ENCODE assay signal across 7 mouse cellular contexts in the genomic region with DNA sequence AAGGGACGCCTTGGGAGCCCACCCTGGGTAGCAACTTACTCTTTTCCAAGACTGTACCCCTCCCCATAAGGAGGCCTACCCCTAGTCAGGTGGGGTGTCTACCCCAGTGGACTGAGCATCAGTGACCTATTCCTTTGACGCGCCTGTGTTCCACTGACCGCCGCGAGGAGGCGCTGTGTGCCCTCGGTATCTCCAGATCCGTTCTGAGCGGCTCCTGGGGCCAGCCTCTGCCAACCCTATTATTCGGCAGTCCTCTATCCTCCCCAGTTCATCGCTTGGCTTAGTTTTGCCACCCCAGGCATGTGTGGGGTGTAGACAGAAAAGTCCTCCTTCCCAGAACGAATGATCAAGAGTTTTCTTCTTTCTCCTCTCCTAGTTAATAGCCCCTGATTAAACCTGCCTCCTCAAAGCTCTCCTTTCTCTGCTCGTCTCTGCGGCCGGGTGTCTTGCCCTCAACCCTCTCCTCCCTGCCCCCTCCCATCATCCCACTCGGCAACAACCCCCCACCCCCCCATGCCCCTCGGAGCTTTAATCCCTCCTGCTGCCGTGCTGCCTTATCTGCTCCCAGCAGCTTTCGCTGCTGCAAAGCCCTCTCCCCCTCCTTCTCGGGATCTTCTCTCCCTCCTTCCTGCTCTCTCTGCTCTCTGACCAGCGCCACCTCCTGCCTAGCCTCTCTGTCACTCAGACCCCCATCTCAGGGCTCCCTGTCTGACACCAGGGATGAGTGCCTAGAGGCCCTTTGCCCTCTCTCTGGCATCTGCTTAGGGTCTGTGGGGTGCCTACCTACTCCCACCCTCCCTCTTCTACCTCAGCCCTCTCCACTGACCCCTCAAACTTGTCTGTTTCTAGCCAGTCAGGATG. TPM values are rescaled to one million over a fixed set of nuclear protein-coding genes. Genes with fewer than 3 reads are reported as not detected.
DNase-seq lines count a peak whose midpoint lies in the region; ATAC-seq and TF ChIP-seq lines count a peak whose summit lies in the region.

No protein-coding gene starts in this region.

- H3K9me3 ChIP-seq in hindbrain, embryonic 15.5 days: no peaks in the 10 kb centered on the region
- no peaks in the 10 kb centered on the region for H3K9me3 ChIP-seq in megakaryocyte, embryonic 14.5 days

- intact Hi-C loops in gastrocnemius, adult 2 months (cut with DNase I): loop anchor here (1.0 to 5.0 kb wide), 2 partner anchors 21 to 104 kb away; no protein-coding TSS in a partner anchor
- intact Hi-C loops in left cerebral cortex, postnatal 10 days (cut with DNase I): loop anchor here (2.0 kb wide), 1 partner anchor 21 kb away; no protein-coding TSS in a partner anchor

- WGBS in hindbrain, embryonic 15.5 days: under 1% methylated on average over 22 of the region's 22 CpGs

- peaks cover 90% of the 10 kb centered on the region for H3K4me1 ChIP-seq in hindbrain, embryonic 15.5 days (replicated peaks)
- peaks cover 70% of the 10 kb centered on the region for H3K4me1 ChIP-seq in megakaryocyte, embryonic 14.5 days

- no peak overlapping the region for H3K27ac ChIP-seq in gastrocnemius, adult 2 months
- H3K27ac ChIP-seq in hindbrain, embryonic 15.5 days (replicated peaks): peak overlapping the region; percentile 14; the same call in 1 of the 2 replicates

- peaks cover 7% of the 10 kb centered on the region; the same call in 1 of the 2 replicates for H3K27me3 ChIP-seq in hindbrain, embryonic 15.5 days
- peaks cover 60% of the 10 kb centered on the region for H3K27me3 ChIP-seq in megakaryocyte, embryonic 14.5 days (replicated peaks)

- peak; percentile 88 to 94 for DNase-seq in cerebellum, postnatal 14 days
- DNase-seq in gastrocnemius, adult 2 months: peak; percentile 87
- peak; percentile 62 to 85 for DNase-seq in left cerebral cortex, postnatal 10 days (ENCODE audit: extremely low spot score in 1 of 2, low spot score in 2 of 2)
- DNase-seq in right cerebral cortex, postnatal 4 days: peak; percentile 77

- peak overlapping the region; percentile 37 for H3K4me2 ChIP-seq in hindbrain, embryonic 15.5 days

- peak overlapping the region; percentile 51 for H3K4me3 ChIP-seq in gastrocnemius, adult 2 months
- no peak overlapping the region; the same call in 1 of the 2 replicates for H3K4me3 ChIP-seq in hindbrain, embryonic 15.5 days
- peak overlapping the region; percentile 89 for H3K4me3 ChIP-seq in megakaryocyte, embryonic 14.5 days (replicated peaks)

- ATAC-seq in activated CD4-positive, CD25-positive, alpha-beta regulatory T cell, adult 4 months: peak; percentile 87
- 0 out of 2 replicates have a peak, but pooled peaks have one; percentile 4 for ATAC-seq in hindbrain, embryonic 15.5 days (ENCODE audit: low FRiP score, low read depth)

- H3K36me3 ChIP-seq in hindbrain, embryonic 15.5 days: no peaks in the 10 kb centered on the region
- H3K36me3 ChIP-seq in megakaryocyte, embryonic 14.5 days (replicated peaks; ENCODE audit: low read length): peaks cover 29% of the 10 kb centered on the region

- TF ChIP-seq CTCF in gastrocnemius, adult 2 months (IDR thresholded peaks at IDR 0.05): peak; percentile 100; the same call in 1 of the 2 replicates

- H3K9ac ChIP-seq in hindbrain, embryonic 15.5 days: 0 out of 2 replicates have a peak overlapping the region, but pooled peaks have one; percentile 15

RNA-seq across cellular contexts. Expression of a gene that starts 4.3 kb away (rescaled TPM):
- not detected for polyA plus RNA-seq in activated CD4-positive, CD25-positive, alpha-beta regulatory T cell, adult 4 months (2017; shearing (Covaris generic))
- not detected for total RNA-seq in gastrocnemius, adult 2 months (2021)
- polyA plus RNA-seq in hindbrain, embryonic 15.5 days (2015; fragmentation: Nextera tagmentation; extraction: Ambion mirVana): 21.2 and 22.8 TPM in 2 replicates
- 10 to 100 TPM; 17.2 to 22.0 TPM for total RNA-seq in left cerebral cortex, postnatal 10 days (2021)
- 0.13 TPM in 1 of 2 replicates, not detected in the other for polyA plus RNA-seq in megakaryocyte, embryonic 14.5 days (2012; ENCODE audit: insufficient read depth, low replicate concordance)

RNA-seq across cellular contexts. Expression of a gene that starts 10.3 kb away (rescaled TPM):
- 10 to 100 TPM; 43.8 to 51.5 TPM for polyA plus RNA-seq in activated CD4-positive, CD25-positive, alpha-beta regulatory T cell, adult 4 months (2017; shearing (Covaris generic))
- total RNA-seq in gastrocnemius, adult 2 months (2021): 10 to 100 TPM; 41.1 to 42.7 TPM
- 73.8 and 79.0 TPM in 2 replicates for polyA plus RNA-seq in hindbrain, embryonic 15.5 days (2015; fragmentation: Nextera tagmentation; extraction: Ambion mirVana)
- 10 to 100 TPM; 51.9 to 53.7 TPM for total RNA-seq in left cerebral cortex, postnatal 10 days (2021)
- 234 and 693 TPM in 2 replicates for polyA plus RNA-seq in megakaryocyte, embryonic 14.5 days (2012; ENCODE audit: insufficient read depth, low replicate concordance)

RNA-seq across cellular contexts. Expression of a gene that starts 33.1 kb away (rescaled TPM):
- polyA plus RNA-seq in activated CD4-positive, CD25-positive, alpha-beta regulatory T cell, adult 4 months (2017; shearing (Covaris generic)): 1 to 10 TPM; 4.0 to 5.3 TPM
- total RNA-seq in gastrocnemius, adult 2 months (2021): 1 to 10 TPM; 3.0 to 6.2 TPM
- 46.1 and 53.4 TPM in 2 replicates for polyA plus RNA-seq in hindbrain, embryonic 15.5 days (2015; fragmentation: Nextera tagmentation; extraction: Ambion mirVana)
- 10 to 100 TPM; 79.8 to 80.6 TPM for total RNA-seq in left cerebral cortex, postnatal 10 days (2021)
- 9.2 and 30.3 TPM in 2 replicates for polyA plus RNA-seq in megakaryocyte, embryonic 14.5 days (2012; ENCODE audit: insufficient read depth, low replicate concordance)

RNA-seq across cellular contexts. Expression of a gene that starts 33.4 kb away (rescaled TPM):
- polyA plus RNA-seq in activated CD4-positive, CD25-positive, alpha-beta regulatory T cell, adult 4 months (2017; shearing (Covaris generic)): under 1 TPM in 1 of 2 experiments, not detected in 1; 0.40 TPM
- not detected for total RNA-seq in gastrocnemius, adult 2 months (2021)
- polyA plus RNA-seq in hindbrain, embryonic 15.5 days (2015; fragmentation: Nextera tagmentation; extraction: Ambion mirVana): 45.2 and 49.9 TPM in 2 replicates
- 10 to 100 TPM; 58.2 to 59.3 TPM for total RNA-seq in left cerebral cortex, postnatal 10 days (2021)
- 1.7 TPM in 1 of 2 replicates, not detected in the other for polyA plus RNA-seq in megakaryocyte, embryonic 14.5 days (2012; ENCODE audit: insufficient read depth, low replicate concordance)

Comparison
In these comparisons a context has a peak if more than half of its experiments do, and no peak if none do; other contexts are left out.
1. RNA of a gene that starts 4.3 kb away (polyA plus RNA-seq): 21.2 to 22.8 TPM in hindbrain, embryonic 15.5 days; 0.13 TPM in megakaryocyte, embryonic 14.5 days and not detected in activated CD4-positive, CD25-positive, alpha-beta regulatory T cell, adult 4 months; every median in the first group is over 10 times any median in the second.
2. Peak in every context shown above with its lines, with median percentiles within 50 percentile points of each other: DNase-seq.